Mouse (Mus musculus) liver, embryonic 14.5 days (tissue): ENCODE measurements at regions not wholly inside any gene's neighbourhood (a gene's known extent, or its start where the extent isn't known, plus 50 kb on each side); places are given as distances from the start of the nearest gene placed in this dataset.

Experiments used
- CTCF ChIP-seq: IDR thresholded peaks from 2 replicates; pipeline ENCODE4 v1.5.1; 2016; ENCODE audit warnings: antibody characterized with exemption, low read depth, control low read depth
- EP300 ChIP-seq: IDR thresholded peaks from 2 replicates; pipeline ENCODE4 v1.6.1; 2016; ENCODE audit warnings: antibody characterized with exemption, low read depth

DNA sequence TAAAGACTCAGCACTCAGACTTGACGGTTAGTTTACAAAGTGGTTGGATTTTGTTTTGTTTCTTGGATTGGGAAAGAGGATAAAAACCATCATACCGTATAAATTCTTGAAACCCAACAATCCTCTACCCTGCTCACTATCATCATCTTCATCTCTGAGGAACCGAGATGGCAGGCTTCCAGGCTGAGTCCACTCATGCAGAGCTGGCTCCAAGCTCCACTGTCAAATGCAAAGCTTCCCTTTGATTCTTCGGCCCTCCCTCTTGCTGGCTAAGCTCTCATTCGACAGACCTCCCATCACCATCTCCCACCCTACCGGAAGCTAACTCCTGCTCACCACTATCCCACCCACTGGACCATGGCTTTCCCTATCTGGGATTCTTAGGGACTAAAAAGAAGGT lies 184.6 kb upstream of the Hnrnpa3 start:
- TF ChIP-seq CTCF = no peak
- TF ChIP-seq EP300 = no peak
